Mouse (Mus musculus) olfactory bulb, adult 2 months (tissue): ENCODE results near the gene Fam208a.

ENCODE experiments used
- CTCF ChIP-seq: fragments of 200-500 bp; IDR thresholded peaks from 2 replicates; pipeline ENCODE4 v1.5.1; 2012; ENCODE audit warnings: low read depth, mild to moderate bottlenecking, low read length, moderate library complexity; ENCODE audit not compliant: insufficient read depth
- POLR2A ChIP-seq: fragments of 200-500 bp; IDR thresholded peaks from 2 replicates; pipeline ENCODE4 v1.6.1; 2012; ENCODE audit warnings: mild to moderate bottlenecking, low read depth, low read length, moderate library complexity; ENCODE audit not compliant: insufficient read depth

DNA sequence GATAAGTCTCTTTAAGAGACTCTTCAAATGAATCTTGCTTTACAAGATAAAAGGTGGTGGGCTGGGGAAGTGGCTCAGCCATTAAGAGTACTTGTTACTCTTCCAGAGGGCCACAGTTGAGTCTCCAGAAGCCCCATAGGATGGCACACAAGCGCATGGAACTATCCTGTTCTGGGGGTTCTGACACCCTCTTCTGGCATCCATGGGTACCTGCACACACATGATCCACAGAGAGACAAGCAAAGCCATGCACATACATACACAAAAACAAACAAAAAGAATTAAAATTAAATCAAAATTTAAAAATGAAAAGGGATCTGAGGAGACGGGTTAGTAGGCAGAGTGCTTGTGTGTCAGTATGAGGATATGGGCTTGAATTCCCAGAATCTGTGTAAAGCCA lies 36.0 kb upstream of the Fam208a start:
- TF ChIP-seq CTCF (no peak), POLR2A (no peak)
